Mouse (Mus musculus): ENCODE measurements around the gene Ccdc92. TPM values are rescaled to one million over a fixed set of nuclear protein-coding genes. Genes with fewer than 3 reads are reported as not detected.

Ccdc92 gene
- polyA plus RNA-seq, 1 experiment, result 5.9 TPM

GRCm38 (mm10) chr5:124840669-124841068 is 21.6 kb downstream of the Ccdc92 start:
- TF ChIP-seq POLR2A (IDR thresholded peaks at IDR 0.05; ENCODE audit: low read depth, low read length), result no peak
- TF ChIP-seq CTCF (IDR thresholded peaks at IDR 0.05; ENCODE audit: extremely low read depth, insufficient read length, insufficient replicate concordance, low read depth, low read length), result no peak
- H3K27me3 ChIP-seq (ENCODE audit: control insufficient read depth, insufficient read depth, low read length), result no peaks in the 10 kb centered on the region
- no peak overlapping the region for H3K27ac ChIP-seq (ENCODE audit: insufficient read depth, low read depth, low read length)
- H3K4me3 ChIP-seq (ENCODE audit: low read depth, low read length), result no peak overlapping the region
- no peaks in the 10 kb centered on the region for H3K4me1 ChIP-seq (ENCODE audit: control insufficient read depth, insufficient read depth, insufficient read length, low read length)
- no peaks in the 10 kb centered on the region for H3K36me3 ChIP-seq (ENCODE audit: control insufficient read depth, insufficient read depth, low read length)
- 76% methylated on average over 2 of the region's 2 CpGs for WGBS

- Histone ChIP-seq H3K27ac (ENCODE audit: insufficient read depth, low read depth, low read length) (no peak overlapping the region), H3K4me1 (ENCODE audit: control insufficient read depth, insufficient read depth, insufficient read length, low read length) (no peaks in the 10 kb centered on the region), H3K4me3 (ENCODE audit: low read depth, low read length) (no peak overlapping the region), H3K27me3 (ENCODE audit: control insufficient read depth, insufficient read depth, low read length) (no peaks in the 10 kb centered on the region), H3K36me3 (ENCODE audit: control insufficient read depth, insufficient read depth, low read length) (no peaks in the 10 kb centered on the region)
- no peak for TF ChIP-seq CTCF (IDR thresholded peaks at IDR 0.05; ENCODE audit: extremely low read depth, insufficient read length, insufficient replicate concordance, low read depth, low read length)
- no peak for TF ChIP-seq POLR2A (IDR thresholded peaks at IDR 0.05; ENCODE audit: low read depth, low read length)
- 58% methylated on average over 7 of the region's 7 CpGs for WGBS
Observed at GRCm38 (mm10) chr5:124840202-124840601, 22.0 kb downstream of the Ccdc92 start.

DNA sequence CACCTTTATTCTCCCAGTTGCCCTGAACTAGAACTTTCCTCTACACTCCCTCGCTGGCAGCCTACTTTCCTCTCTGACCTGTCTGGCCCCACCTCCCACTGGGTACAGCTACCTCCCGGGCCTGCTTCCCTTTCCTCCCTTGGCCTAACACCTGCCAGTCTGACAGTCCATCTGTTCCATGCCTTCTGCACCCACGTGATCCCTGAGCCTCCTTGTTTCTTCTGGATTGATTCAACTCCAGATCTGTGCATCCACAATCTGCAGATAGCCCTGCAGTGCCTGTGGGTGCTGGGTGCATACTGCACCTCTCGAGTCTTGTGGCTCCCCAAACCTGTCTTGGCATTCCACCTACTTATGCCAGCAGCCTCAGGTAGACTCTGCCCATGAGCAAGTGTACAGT is 25.6 kb downstream of the Ccdc92 start:
- Histone ChIP-seq H3K27me3 (ENCODE audit: control insufficient read depth, insufficient read depth, low read length) (no peaks in the 10 kb centered on the region), H3K36me3 (ENCODE audit: control insufficient read depth, insufficient read depth, low read length) (no peaks in the 10 kb centered on the region), H3K4me3 (ENCODE audit: low read depth, low read length) (no peak overlapping the region), H3K27ac (ENCODE audit: insufficient read depth, low read depth, low read length) (no peak overlapping the region), H3K4me1 (ENCODE audit: control insufficient read depth, insufficient read depth, insufficient read length, low read length) (no peaks in the 10 kb centered on the region)
- TF ChIP-seq CTCF (IDR thresholded peaks at IDR 0.05; ENCODE audit: extremely low read depth, insufficient read length, insufficient replicate concordance, low read depth, low read length) (no peak), POLR2A (IDR thresholded peaks at IDR 0.05; ENCODE audit: low read depth, low read length) (no peak)
- 31% methylated on average over 4 of the region's 4 CpGs for WGBS

- H3K4me1 ChIP-seq (ENCODE audit: control insufficient read depth, insufficient read depth, insufficient read length, low read length), result no peaks in the 10 kb centered on the region
- H3K27ac ChIP-seq (ENCODE audit: insufficient read depth, low read depth, low read length), result no peak overlapping the region
- TF ChIP-seq POLR2A (IDR thresholded peaks at IDR 0.05; ENCODE audit: low read depth, low read length) (no peak), CTCF (IDR thresholded peaks at IDR 0.05; ENCODE audit: extremely low read depth, insufficient read length, insufficient replicate concordance, low read depth, low read length) (no peak)
- H3K4me3 ChIP-seq (ENCODE audit: low read depth, low read length), result no peak overlapping the region
- no peaks in the 10 kb centered on the region for H3K27me3 ChIP-seq (ENCODE audit: control insufficient read depth, insufficient read depth, low read length)
- 81% methylated on average over 10 of the region's 10 CpGs for WGBS
- no peaks in the 10 kb centered on the region for H3K36me3 ChIP-seq (ENCODE audit: control insufficient read depth, insufficient read depth, low read length)
Observed at GRCm38 (mm10) chr5:124836075-124836474, 26.1 kb downstream of the Ccdc92 start.

- Histone ChIP-seq H3K27ac (ENCODE audit: insufficient read depth, low read depth, low read length) (no peak overlapping the region), H3K4me1 (ENCODE audit: control insufficient read depth, insufficient read depth, insufficient read length, low read length) (no peaks in the 10 kb centered on the region), H3K36me3 (ENCODE audit: control insufficient read depth, insufficient read depth, low read length) (no peaks in the 10 kb centered on the region), H3K4me3 (ENCODE audit: low read depth, low read length) (no peak overlapping the region), H3K27me3 (ENCODE audit: control insufficient read depth, insufficient read depth, low read length) (no peaks in the 10 kb centered on the region)
- 88% methylated on average over 15 of the region's 15 CpGs for WGBS
- TF ChIP-seq POLR2A (IDR thresholded peaks at IDR 0.05; ENCODE audit: low read depth, low read length), result no peak
- TF ChIP-seq CTCF (IDR thresholded peaks at IDR 0.05; ENCODE audit: extremely low read depth, insufficient read length, insufficient replicate concordance, low read depth, low read length), result no peak
Observed at GRCm38 (mm10) chr5:124835218-124835617, 27.0 kb downstream of the Ccdc92 start.

DNA sequence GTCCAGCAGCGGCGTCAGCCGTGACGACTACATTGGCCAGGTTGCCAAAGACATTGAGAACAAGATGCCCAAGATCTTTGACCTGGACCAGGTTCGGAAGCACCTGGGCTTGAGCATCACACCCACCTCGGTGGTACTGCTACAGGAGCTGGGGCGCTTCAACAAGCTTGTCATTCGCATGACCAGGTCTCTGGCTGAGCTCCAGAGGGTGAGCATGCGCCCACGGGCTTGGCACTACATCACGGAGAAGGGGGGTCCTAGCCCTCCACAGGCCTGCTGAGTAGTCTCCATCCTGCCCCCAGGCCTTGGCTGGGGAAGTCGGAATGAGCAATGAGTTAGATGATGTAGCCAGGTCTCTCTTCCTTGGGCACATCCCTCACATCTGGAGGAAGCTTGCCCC is 31.9 kb downstream of the Ccdc92 start:
- 87% methylated on average over 12 of the region's 12 CpGs for WGBS
- Histone ChIP-seq H3K36me3 (ENCODE audit: control insufficient read depth, insufficient read depth, low read length) (no peaks in the 10 kb centered on the region), H3K4me3 (ENCODE audit: low read depth, low read length) (no peak overlapping the region), H3K27me3 (ENCODE audit: control insufficient read depth, insufficient read depth, low read length) (no peaks in the 10 kb centered on the region), H3K27ac (ENCODE audit: insufficient read depth, low read depth, low read length) (no peak overlapping the region), H3K4me1 (ENCODE audit: control insufficient read depth, insufficient read depth, insufficient read length, low read length) (no peaks in the 10 kb centered on the region)
- no peak for TF ChIP-seq POLR2A (IDR thresholded peaks at IDR 0.05; ENCODE audit: low read depth, low read length)
- no peak for TF ChIP-seq CTCF (IDR thresholded peaks at IDR 0.05; ENCODE audit: extremely low read depth, insufficient read length, insufficient replicate concordance, low read depth, low read length)

GRCm38 (mm10) chr5:124822128-124822894 is 39.9 kb downstream of the Ccdc92 start:
- Histone ChIP-seq H3K36me3 (ENCODE audit: control insufficient read depth, insufficient read depth, low read length) (no peaks in the 10 kb centered on the region), H3K27ac (ENCODE audit: insufficient read depth, low read depth, low read length) (no peak overlapping the region), H3K4me1 (ENCODE audit: control insufficient read depth, insufficient read depth, insufficient read length, low read length) (no peaks in the 10 kb centered on the region), H3K4me3 (ENCODE audit: low read depth, low read length) (no peak overlapping the region), H3K27me3 (ENCODE audit: control insufficient read depth, insufficient read depth, low read length) (no peaks in the 10 kb centered on the region)
- TF ChIP-seq POLR2A (IDR thresholded peaks at IDR 0.05; ENCODE audit: low read depth, low read length), result no peak
- TF ChIP-seq CTCF (IDR thresholded peaks at IDR 0.05; ENCODE audit: extremely low read depth, insufficient read length, insufficient replicate concordance, low read depth, low read length), result no peak
- WGBS, result 74% methylated on average over 18 of the region's 18 CpGs

All from small intestine, adult 2 months (tissue).